Mouse (Mus musculus): ENCODE data around the gene Glipr2. TPM values are rescaled to one million over a fixed set of nuclear protein-coding genes. Genes with fewer than 3 reads are reported as not detected.

Glipr2 gene
- total RNA-seq, 1 experiment from 2014 or later: 262 TPM

Other genes with a start within 250 kb of the Glipr2 start
- gene Olfr71, start 247.1 kb upstream of the Glipr2 start, total RNA-seq (2017): not detected in 2 replicates
- not detected in 2 replicates for gene Hrct1, start 230.2 kb upstream of the Glipr2 start, total RNA-seq (2017)
- not detected in 2 replicates for gene Spaar, start 227.4 kb upstream of the Glipr2 start, total RNA-seq (2017)
- not detected in 2 replicates for gene Olfr159, start 186.4 kb upstream of the Glipr2 start, total RNA-seq (2017)
- not detected in 2 replicates for gene Olfr156, start 133.5 kb upstream of the Glipr2 start, total RNA-seq (2017)
- not detected in 2 replicates for gene Olfr157, start 117.2 kb upstream of the Glipr2 start, total RNA-seq (2017)
- gene Olfr155, start 105.8 kb upstream of the Glipr2 start, total RNA-seq (2017): not detected in 2 replicates
- gene Reck, start 81.9 kb upstream of the Glipr2 start, total RNA-seq (2017): 0.86 and 2.9 TPM in 2 replicates
- 1.6 and 3.6 TPM in 2 replicates for gene Ccin, start 26.1 kb downstream of the Glipr2 start, total RNA-seq (2017)
- gene Clta, start 47.1 kb downstream of the Glipr2 start, total RNA-seq (2017): 339 TPM in 2 replicates
- 22.9 and 23.8 TPM in 2 replicates for gene Gne, start 126.8 kb downstream of the Glipr2 start, total RNA-seq (2017)